Mouse (Mus musculus) G1E (cell line): ENCODE measurements around the gene Aipl1.

Source experiments
- CTCF ChIP-seq: IDR thresholded peaks from 2 replicates; pipeline ENCODE4 v1.5.1; 2012; ENCODE audit warnings: low read depth, low read length, inconsistent platforms, mixed read lengths
- GATA1 ChIP-seq: IDR thresholded peaks from 2 replicates; pipeline ENCODE4 v1.6.1; 2012; ENCODE audit warnings: borderline replicate concordance, low read length, inconsistent platforms, mixed read lengths

DNA sequence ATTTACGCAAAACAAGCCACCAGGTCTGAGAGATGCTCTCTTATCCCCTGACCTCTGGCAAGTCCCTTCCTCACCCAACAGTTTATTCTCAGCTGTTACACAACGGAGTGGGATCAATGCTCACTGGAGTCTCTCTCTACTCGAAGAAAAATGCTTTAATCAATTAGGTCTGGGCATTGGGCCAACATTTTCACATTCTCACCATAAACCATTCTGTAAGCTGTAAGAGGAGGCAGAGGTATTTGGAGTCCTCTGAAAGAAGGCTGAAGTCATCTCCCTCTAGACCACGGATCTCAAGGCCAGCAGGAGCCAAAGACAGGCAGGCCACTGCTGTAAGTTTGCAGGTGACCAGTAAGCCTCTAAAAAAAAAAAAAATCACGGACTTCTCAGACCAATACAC is 26.9 kb downstream of the Aipl1 start:
- TF ChIP-seq CTCF (no peak), GATA1 (no peak)
